Mouse (Mus musculus): ENCODE data around the gene Tmem206.

The Tmem206 gene

DNA sequence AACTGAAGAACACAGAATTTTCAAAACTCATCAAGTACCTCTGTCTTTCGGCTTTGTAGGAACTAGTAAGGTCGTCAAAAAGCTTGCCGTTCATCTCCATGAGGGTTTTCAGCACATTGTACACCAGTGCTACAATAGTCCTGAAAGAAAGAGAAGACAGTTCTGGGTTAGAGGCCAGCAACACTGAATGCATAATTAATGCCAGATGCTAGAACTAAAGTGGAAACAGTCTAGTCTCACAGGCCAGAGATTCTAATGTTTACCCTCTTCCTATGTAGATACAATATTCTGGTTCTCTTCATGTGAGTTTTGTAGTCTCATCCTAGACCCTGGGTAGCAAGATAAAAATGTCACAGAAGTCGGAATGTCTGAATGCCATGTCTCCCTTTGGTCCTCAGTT, 28.1 kb downstream of the Tmem206 start:
- DNase-seq = no peak

- no peak for DNase-seq
Measured at GRCm38 (mm10) chr1:191356936-191357335, 31.2 kb downstream of the Tmem206 start.

GRCm38 (mm10) chr1:191359478-191359877, 33.8 kb downstream of the Tmem206 start:
- DNase-seq = no peak

DNA sequence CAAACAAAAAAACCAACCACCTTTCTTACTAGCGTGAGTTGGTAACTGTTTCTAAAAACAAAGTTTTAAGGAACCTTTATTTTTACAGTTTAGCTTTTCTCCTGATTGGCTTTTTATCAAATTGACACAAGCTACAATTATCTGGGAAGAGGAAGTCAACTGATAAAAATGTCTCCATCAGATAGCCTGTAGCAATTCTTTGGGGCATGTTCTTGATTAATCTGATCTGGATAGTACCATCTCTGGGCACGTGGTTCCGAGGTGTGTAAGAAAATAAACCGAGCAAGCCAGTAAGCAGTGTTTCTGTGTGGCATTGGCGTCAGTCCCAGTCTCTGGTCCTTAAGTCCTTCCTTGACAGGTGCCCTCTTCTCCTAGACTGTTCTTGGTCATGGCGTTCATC, 36.7 kb downstream of the Tmem206 start:
- no peak for DNase-seq

DNA sequence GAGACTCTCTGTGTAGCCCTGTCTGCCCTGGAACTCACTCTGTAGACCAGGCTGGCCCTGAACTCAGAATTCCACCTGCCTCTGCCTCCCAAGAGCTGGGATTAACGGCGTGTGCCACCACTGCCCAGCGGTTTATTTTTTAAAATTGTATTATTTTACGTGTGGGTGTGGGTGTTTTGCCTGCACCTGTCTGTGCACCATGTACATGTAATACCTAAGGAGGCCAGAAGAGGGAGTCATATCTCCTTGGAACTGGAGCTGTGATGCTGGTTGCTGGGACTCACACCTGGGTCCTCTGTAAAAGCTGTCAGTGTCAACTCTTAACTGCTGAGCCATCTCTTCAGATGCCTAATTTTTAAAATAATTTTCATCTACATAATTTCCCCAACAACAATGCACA, 38.8 kb downstream of the Tmem206 start:
- no peak for DNase-seq

GRCm38 (mm10) chr1:191368193-191368592, 42.5 kb downstream of the Tmem206 start:
- no peak for DNase-seq

DNA sequence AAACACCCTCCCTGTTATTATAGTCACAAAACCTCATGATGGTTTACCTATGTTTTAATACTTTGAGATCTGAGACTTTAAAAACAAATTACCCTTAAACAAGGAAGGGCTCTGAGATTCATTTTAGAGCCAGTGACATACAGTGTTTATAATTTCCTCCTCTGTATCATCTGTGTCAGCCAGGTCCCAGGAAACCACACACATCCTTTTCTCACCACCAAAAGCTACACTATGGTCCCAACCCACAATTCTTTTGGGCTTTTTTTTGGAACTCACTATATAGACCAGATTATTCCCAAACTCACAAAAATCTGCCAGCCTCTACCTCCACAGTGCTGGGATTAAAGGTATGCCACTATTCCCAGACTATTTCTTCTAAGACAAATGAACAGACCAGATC, 43.4 kb downstream of the Tmem206 start:
- DNase-seq = no peak

- no peak for DNase-seq
Measured at GRCm38 (mm10) chr1:191374993-191375643, 49.4 kb downstream of the Tmem206 start.

GRCm38 (mm10) chr1:191375644-191375998, 49.9 kb downstream of the Tmem206 start:
- no peak for DNase-seq

DNA sequence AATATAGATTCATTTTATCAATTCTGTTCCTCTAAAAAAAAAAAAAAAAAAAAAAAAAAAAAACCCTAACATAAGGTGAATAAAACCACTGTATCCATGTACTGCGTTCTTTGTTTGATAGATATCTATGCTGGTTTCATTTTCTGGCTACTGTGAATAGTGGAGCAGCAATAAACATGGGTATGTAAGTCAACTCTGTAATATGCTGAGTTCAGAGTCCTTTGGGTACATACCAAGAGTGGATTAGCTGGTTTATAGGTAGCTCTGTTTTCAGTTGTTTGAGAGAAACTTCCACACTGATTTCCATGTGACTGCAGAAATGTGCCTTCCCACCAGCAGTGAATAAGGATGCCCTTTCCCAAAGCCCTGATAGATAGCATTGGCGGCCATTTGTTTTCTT, 52.4 kb downstream of the Tmem206 start:
- no peak for DNase-seq

DNA sequence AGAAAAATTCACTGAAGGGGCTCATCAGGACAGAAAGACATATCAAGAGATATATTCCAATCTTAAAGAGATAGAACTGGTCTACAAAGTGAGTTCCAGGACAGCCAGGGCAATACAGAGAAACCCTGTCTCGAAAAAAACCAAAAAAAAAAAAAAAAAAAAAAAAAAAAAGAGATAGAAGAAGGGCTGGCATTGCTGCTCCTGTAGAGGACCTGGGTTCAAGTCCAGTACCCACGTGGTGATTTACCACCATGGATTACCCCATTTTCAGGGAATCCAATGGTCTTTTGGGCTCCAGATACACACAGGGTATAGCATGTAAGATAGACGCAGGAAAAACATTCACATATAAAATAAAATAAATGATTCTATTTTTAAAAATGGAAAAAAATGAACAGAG, 55.1 kb downstream of the Tmem206 start:
- DNase-seq = no peak

DNA sequence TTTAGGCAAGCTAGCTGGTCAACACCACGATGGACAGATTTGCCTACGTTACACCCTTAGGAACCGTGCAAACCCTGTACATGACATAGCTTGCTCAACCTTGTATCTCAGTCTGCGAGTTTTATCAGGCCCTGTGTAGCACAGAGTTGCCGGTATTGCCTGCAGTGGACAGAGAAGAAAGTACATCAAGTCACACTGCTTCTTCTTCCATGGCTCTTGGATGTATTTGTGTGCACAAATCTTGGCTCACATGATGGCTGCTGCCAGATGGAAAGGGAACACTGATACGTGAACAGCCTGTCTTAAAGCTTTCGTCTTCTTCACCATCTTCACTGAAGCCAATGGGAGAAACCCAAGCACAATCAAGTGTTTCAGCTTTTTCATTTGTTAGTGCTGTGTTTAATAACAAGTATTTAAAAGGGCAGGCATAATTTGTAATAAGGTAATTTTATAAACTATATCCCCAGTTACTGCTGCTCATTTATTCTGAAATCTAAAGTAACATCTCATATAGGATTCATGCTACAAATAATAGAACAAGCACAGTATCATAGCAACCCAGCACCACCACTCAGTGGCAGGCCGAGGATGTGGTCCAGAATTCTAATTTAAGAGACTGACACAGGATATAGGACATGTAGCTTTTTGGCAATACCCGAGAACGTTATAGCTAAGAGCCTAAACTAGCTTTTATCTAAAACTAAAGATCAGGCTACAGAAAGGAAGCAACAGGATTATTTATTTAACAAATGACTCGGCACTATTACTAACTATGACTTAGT, 56.4 kb downstream of the Tmem206 start:
- DNase-seq = peak; percentile 27

DNA sequence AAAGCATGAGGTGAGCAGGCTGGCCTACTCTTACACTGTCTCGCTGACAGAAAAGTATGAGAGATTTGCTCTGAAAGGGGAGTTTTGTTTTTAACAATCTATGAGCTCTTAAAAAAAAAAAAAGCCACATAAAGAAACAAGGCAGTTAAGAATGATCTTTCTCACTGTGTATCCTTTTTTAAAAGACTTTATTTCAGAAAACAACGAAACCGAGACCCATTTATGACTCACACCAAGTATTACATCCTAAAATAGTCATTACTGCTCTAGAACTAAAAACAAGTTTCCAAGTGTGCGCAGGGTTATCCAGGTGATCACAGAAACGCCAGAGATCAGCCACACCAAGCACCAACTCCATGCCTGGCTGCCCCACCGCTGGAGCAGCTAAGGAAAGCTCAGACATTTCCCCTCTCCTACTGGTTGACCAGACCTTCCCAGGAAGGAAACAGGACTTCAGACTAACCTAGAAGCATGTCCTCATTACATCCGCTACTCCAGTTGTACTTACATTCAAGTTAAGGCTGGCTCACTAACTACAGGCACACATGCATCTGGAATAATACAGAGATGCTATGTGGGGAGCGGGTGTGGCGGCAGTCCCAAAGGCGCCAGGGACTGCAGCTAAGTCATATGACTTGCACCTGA, 59.2 kb downstream of the Tmem206 start:
- no peak for DNase-seq

DNA sequence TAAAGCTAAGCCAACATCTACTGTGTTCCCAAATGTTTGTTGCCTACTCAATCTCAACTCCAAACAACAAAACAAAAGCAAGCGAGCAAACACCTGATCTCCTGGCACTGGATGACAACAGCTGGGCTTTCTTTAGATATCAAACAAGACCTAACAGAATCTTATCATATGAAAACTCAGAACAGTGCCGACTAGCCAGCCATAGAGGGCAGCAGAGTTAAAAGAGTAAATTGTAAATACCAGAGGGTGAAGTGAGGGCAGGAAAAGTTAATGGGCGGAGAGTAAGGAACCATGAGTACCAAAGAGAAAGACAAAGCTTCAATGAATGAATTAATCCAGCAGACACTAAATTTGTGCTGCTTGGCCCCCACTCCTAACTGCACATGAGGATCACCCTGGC, 65.6 kb downstream of the Tmem206 start:
- peak; percentile 48 for DNase-seq

GRCm38 (mm10) chr1:191393536-191393935, 67.8 kb downstream of the Tmem206 start:
- DNase-seq = no peak

DNA sequence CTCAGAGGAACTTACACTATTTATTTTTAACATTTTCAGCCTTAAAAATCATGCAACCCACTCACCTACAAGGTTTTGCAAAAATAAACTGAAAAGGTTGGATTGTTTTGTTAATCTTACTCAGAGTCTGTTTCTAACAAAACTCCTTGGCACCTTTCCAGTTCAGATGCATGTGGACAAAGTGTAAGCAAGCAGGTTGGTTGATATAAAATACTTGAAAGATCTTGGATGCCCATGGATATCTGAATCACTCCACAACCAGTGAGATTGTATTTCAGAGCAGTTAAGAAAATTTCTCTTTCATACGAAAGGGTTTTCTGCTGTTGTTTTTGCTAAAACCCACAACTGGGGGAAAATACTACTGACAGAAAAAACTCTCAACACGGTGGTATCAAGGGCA, 68.4 kb downstream of the Tmem206 start:
- no peak for DNase-seq

DNA sequence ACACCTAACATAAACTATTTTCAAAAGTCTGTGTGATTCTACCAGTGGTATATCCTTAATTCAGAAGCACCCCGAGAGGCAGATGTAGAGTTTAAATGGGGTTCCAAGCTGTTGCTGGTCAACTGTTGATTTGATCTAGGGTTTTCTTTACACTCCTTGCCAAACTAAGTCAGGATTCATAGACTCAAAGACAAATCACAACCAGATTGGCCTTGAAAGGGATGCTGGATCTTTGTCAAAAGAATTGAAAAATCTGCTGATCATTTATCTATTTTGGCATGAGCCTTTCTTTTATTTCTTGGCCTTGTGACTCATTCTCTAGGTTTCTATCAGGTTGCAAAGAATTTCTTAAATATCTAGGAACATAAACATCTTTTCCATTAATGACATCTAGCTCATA, 69.5 kb downstream of the Tmem206 start:
- DNase-seq = no peak

GRCm38 (mm10) chr1:191395871-191396433, 70.2 kb downstream of the Tmem206 start:
- DNase-seq = peak; percentile 40

DNA sequence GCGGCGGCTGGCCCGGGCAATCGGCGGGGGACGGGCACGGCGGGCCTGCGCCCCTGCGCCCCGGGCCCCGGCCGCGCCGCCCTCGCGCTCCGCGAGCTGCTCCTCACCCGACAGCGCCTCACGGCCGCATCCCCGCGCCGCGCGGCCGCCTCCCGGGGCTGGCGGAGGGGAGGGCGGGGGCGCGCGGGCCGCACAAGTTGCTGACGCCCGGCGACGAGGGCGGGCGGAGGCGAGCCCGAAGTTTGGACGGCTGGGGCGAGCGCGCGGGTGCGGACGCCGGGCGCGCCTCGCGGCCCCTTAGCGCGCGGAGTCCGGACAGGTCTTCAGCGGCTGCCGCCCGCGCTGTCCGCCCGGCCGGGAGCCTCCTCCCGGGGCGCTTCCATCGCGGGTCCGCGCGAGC, 70.7 kb downstream of the Tmem206 start:
- no peak for DNase-seq

DNA sequence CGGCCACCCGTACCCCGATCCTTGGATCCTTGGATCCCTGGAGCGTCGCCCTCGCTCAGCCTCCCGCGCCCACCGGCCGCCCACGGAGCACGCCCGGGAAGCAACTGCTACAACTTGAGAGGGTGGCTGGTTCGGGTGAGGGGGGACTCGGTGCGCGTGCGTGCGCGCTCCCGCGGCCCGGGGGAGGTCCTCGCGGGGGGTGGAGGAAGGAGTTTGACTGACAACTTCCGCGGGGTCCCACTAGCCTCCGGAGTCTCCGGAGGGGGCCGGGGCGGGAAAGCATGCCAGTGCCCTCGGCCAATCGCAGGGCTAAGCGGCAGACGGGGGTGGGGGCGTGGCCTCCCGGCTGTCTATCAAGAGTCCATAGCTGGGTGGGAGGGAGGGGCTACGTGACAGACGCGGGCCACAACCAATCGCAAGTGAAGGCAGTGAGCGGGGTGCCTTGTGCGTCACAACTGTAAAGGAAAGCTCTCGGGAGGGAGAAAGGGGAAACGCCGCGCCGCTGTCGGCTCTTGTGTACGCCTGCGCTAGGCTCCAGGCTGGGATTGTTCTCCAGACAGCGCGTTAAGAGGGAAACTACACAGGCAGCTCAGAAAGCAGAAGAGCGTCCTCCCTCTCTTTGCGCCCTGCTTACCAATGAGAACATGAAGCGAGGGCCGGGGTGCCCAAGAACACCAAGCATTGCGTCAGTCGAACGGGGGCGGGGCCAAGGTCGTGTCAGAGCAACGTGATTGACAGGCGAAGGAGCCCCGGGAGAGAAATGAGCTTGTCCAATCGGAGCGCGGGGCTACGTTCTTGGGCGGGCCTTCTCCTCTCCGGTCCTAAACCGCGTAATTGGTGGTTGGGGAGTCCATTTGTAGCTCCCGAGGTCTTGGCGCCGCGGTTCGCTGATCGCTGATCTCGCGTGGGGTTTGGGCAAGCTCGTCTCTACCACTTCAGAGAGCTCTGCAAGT, 71.5 kb downstream of the Tmem206 start:
- peak; percentile 100 for DNase-seq
